Mouse (Mus musculus): Measurements from ENCODE around the gene Ube2j1.
"Not testable (repeated sequence)": the region's sequence is repeated elsewhere in the genome, so short reads cannot be mapped to it uniquely, and the experiment has no call there.

Ube2j1 gene

GRCm38 (mm10) chr4:33031195-33031960 lies at the start of gene Ube2j1:
Gene Ube2j1 (plus strand): TSS chr4:33031416.
- DNase-seq (ENCODE audit: low spot score): peak; percentile 52

GRCm38 (mm10) chr4:32981617-32982016 lies 49.6 kb upstream of the Ube2j1 start:
- DNase-seq (ENCODE audit: low spot score): no peak

GRCm38 (mm10) chr4:32982041-32982715 lies 49.0 kb upstream of the Ube2j1 start:
- DNase-seq (ENCODE audit: low spot score): no peak

- no peak for DNase-seq (ENCODE audit: low spot score)
Observed at GRCm38 (mm10) chr4:32982716-32983175, 48.5 kb upstream of the Ube2j1 start, which contains the start of gene Rragd. Gene Rragd (plus strand): TSS chr4:32983037.

GRCm38 (mm10) chr4:32983176-32984155 lies 47.8 kb upstream of the Ube2j1 start:
- DNase-seq (ENCODE audit: low spot score): no peak

- DNase-seq (ENCODE audit: low spot score): no peak
Observed at GRCm38 (mm10) chr4:32984242-32984641, 47.0 kb upstream of the Ube2j1 start.

GRCm38 (mm10) chr4:32984801-32985675 lies 46.2 kb upstream of the Ube2j1 start:
- no peak for DNase-seq (ENCODE audit: low spot score)

- DNase-seq (ENCODE audit: low spot score): no peak
Observed at GRCm38 (mm10) chr4:32985684-32986083, 45.5 kb upstream of the Ube2j1 start.

GRCm38 (mm10) chr4:32987006-32987405 lies 44.2 kb upstream of the Ube2j1 start:
- no peak for DNase-seq (ENCODE audit: low spot score)

- no peak for DNase-seq (ENCODE audit: low spot score)
Observed at GRCm38 (mm10) chr4:32989346-32989745, 41.9 kb upstream of the Ube2j1 start.

GRCm38 (mm10) chr4:32994168-32994567 lies 37.0 kb upstream of the Ube2j1 start:
- DNase-seq (ENCODE audit: low spot score): no peak

- no peak for DNase-seq (ENCODE audit: low spot score)
Observed at GRCm38 (mm10) chr4:32996083-32996482, 35.1 kb upstream of the Ube2j1 start.

- DNase-seq (ENCODE audit: low spot score): no peak
Observed at GRCm38 (mm10) chr4:32997571-32997970, 33.6 kb upstream of the Ube2j1 start.

GRCm38 (mm10) chr4:32998996-32999395 lies 32.2 kb upstream of the Ube2j1 start:
- no peak for DNase-seq (ENCODE audit: low spot score)

- no peak for DNase-seq (ENCODE audit: low spot score)
Observed at GRCm38 (mm10) chr4:33002081-33002480, 29.1 kb upstream of the Ube2j1 start.

GRCm38 (mm10) chr4:33005595-33006470 lies 25.4 kb upstream of the Ube2j1 start:
- DNase-seq (ENCODE audit: low spot score): not testable (repeated sequence)

GRCm38 (mm10) chr4:33006844-33007243 lies 24.4 kb upstream of the Ube2j1 start:
- DNase-seq (ENCODE audit: low spot score): no peak

- DNase-seq (ENCODE audit: low spot score): no peak
Observed at GRCm38 (mm10) chr4:33007443-33008217, 23.6 kb upstream of the Ube2j1 start.

- no peak for DNase-seq (ENCODE audit: low spot score)
Observed at GRCm38 (mm10) chr4:33010078-33010477, 21.1 kb upstream of the Ube2j1 start.
